Mouse (Mus musculus) lung, embryonic 15.5 days (tissue): ENCODE data around the gene Lcn5. TPM values are rescaled to one million over a fixed set of nuclear protein-coding genes. Genes with fewer than 3 reads are reported as not detected.

Experiments used
- ATAC-seq: fragments of 200-750 bp; cut with Nextera tagmentation; 2 replicates; pipeline ENCODE4 v1.8.0; 2017; ENCODE audit warnings: moderate number of reproducible peaks, borderline replicate concordance; ENCODE audit not compliant: low FRiP score, low TSS enrichment; ENCODE audit errors: extremely low read depth
- H3K27ac ChIP-seq: fragments of 300-500 bp; sonication (generic); 2 replicates; pipeline ENCODE4 v1.5.1; 2015; ENCODE audit warnings: moderate library complexity, mild to moderate bottlenecking, inconsistent platforms
- H3K27me3 ChIP-seq: fragments of 300-500 bp; sonication (generic); 2 replicates; pipeline ENCODE4 v1.6.1; 2015; ENCODE audit warnings: inconsistent platforms
- H3K36me3 ChIP-seq: fragments of 300-500 bp; sonication (generic); 2 replicates; pipeline ENCODE4 v1.6.1; 2015; ENCODE audit warnings: inconsistent platforms
- H3K4me1 ChIP-seq: fragments of 300-500 bp; sonication (generic); 2 replicates; pipeline ENCODE4 v1.6.1; 2015; ENCODE audit warnings: inconsistent platforms
- H3K4me2 ChIP-seq: fragments of 300-500 bp; sonication (generic); 2 replicates; pipeline ENCODE4 v1.6.1; 2015; ENCODE audit warnings: inconsistent platforms, mild to moderate bottlenecking, moderate library complexity
- H3K4me3 ChIP-seq: fragments of 300-500 bp; sonication (generic); 2 replicates; pipeline ENCODE4 v1.5.1; 2015; ENCODE audit warnings: mild to moderate bottlenecking, inconsistent platforms
- H3K9ac ChIP-seq: fragments of 300-500 bp; sonication (generic); 2 replicates; pipeline ENCODE4 v1.6.1; 2015; ENCODE audit warnings: inconsistent platforms
- H3K9me3 ChIP-seq: fragments of 300-500 bp; sonication (generic); 2 replicates; pipeline ENCODE4 v1.6.1; 2016; ENCODE audit warnings: inconsistent platforms
- WGBS: fragments of 180-500 bp; shearing (Covaris S2); methylation state at CpG from one replicate; pipeline ENCODE4 v1.1.7; 2015; 5-methylcytosine and 5-hydroxymethylcytosine counted together
- polyA plus RNA-seq: library from polyadenylated mRNA; unstranded; fragments of >200 nt; fragmentation: Nextera tagmentation; extraction: Ambion mirVana; gene quantifications from 2 replicates; pipeline ENCODE4 v1.2.1, GENCODE M21; 2015

The Lcn5 gene
- not detected in 2 replicates for polyA plus RNA-seq

GRCm38 (mm10) chr2:25657652-25658051, at the start of gene Lcn5:
TSS of gene Lcn5 (plus strand) at chr2:25657952.
- Histone ChIP-seq H3K36me3 (no peaks in the 10 kb centered on the region), H3K27me3 (no peaks in the 10 kb centered on the region), H3K9me3 (no peaks in the 10 kb centered on the region), H3K9ac (no peak within 1 kb of the TSS), H3K27ac (no peak within 1 kb of the TSS), H3K4me3 (no peak within 1 kb of the TSS), H3K4me2 (no peak within 1 kb of the TSS), H3K4me1 (peaks cover 8% of the 10 kb centered on the region)
- ATAC-seq: no peak

GRCm38 (mm10) chr2:25608671-25609070, 49.1 kb upstream of the Lcn5 start:
- no peak for ATAC-seq
- H3K4me3 ChIP-seq: peak overlapping the region; percentile 97
- no peaks in the 10 kb centered on the region for H3K36me3 ChIP-seq
- peak overlapping the region; percentile 99 for H3K9ac ChIP-seq
- H3K4me2 ChIP-seq: peak overlapping the region; percentile 64
- 0 out of 2 replicates have a peak, but pooled peaks cover 5% of the 10 kb centered on the region for H3K27me3 ChIP-seq
- WGBS: 46% methylated on average over 10 of the region's 10 CpGs
- H3K9me3 ChIP-seq: no peaks in the 10 kb centered on the region
- peaks cover 20% of the 10 kb centered on the region for H3K4me1 ChIP-seq
- H3K27ac ChIP-seq: peak overlapping the region; percentile 93; the same call in 1 of the 2 replicates

GRCm38 (mm10) chr2:25616398-25616797, 41.4 kb upstream of the Lcn5 start:
- no peak for ATAC-seq

GRCm38 (mm10) chr2:25617578-25617977, 40.2 kb upstream of the Lcn5 start, which contains the start of gene Ccdc183:
TSS of gene Ccdc183 (minus strand) at chr2:25617678.
- no peak for ATAC-seq
- Histone ChIP-seq H3K27me3 (peaks cover 54% of the 10 kb centered on the region), H3K36me3 (no peaks in the 10 kb centered on the region), H3K27ac (no peak within 1 kb of the TSS), H3K9me3 (no peaks in the 10 kb centered on the region), H3K4me1 (peaks cover 14% of the 10 kb centered on the region), H3K4me2 (0 out of 2 replicates have a peak within 1 kb of the TSS, but pooled peaks have one; percentile 17), H3K4me3 (no peak within 1 kb of the TSS), H3K9ac (no peak within 1 kb of the TSS)
- 56% methylated on average over 3 of the region's 3 CpGs for WGBS

More at GRCm38 (mm10) chr2:25616398-25616797, 41.4 kb upstream of the Lcn5 start:
- WGBS: 15% methylated on average over 22 of the region's 22 CpGs
- H3K9me3 ChIP-seq: no peaks in the 10 kb centered on the region
- peak overlapping the region; percentile 17; the same call in 1 of the 2 replicates for H3K4me2 ChIP-seq
- peaks cover 54% of the 10 kb centered on the region for H3K27me3 ChIP-seq
- H3K27ac ChIP-seq: no peak overlapping the region
- no peak overlapping the region; the same call in 1 of the 2 replicates for H3K4me3 ChIP-seq
- no peaks in the 10 kb centered on the region for H3K36me3 ChIP-seq
- peaks cover 11% of the 10 kb centered on the region for H3K4me1 ChIP-seq
- H3K9ac ChIP-seq: no peak overlapping the region

GRCm38 (mm10) chr2:25620386-25620785, 37.4 kb upstream of the Lcn5 start:
- ATAC-seq: no peak
- H3K4me3 ChIP-seq: no peak overlapping the region
- peaks cover 14% of the 10 kb centered on the region for H3K4me1 ChIP-seq
- no peaks in the 10 kb centered on the region for H3K36me3 ChIP-seq
- 73% methylated on average over 6 of the region's 6 CpGs for WGBS
- H3K9me3 ChIP-seq: no peaks in the 10 kb centered on the region
- H3K4me2 ChIP-seq: no peak overlapping the region
- no peak overlapping the region for H3K27ac ChIP-seq
- no peak overlapping the region for H3K9ac ChIP-seq
- peaks cover 32% of the 10 kb centered on the region for H3K27me3 ChIP-seq

- Histone ChIP-seq H3K27me3 (peaks cover 28% of the 10 kb centered on the region), H3K4me3 (peak overlapping the region; percentile 53; the same call in 1 of the 2 replicates), H3K4me1 (peaks cover 14% of the 10 kb centered on the region), H3K4me2 (peak overlapping the region; percentile 93; the same call in 1 of the 2 replicates), H3K27ac (0 out of 2 replicates have a peak overlapping the region, but pooled peaks have one; percentile 41), H3K9ac (no peak overlapping the region), H3K9me3 (no peaks in the 10 kb centered on the region), H3K36me3 (no peaks in the 10 kb centered on the region)
- ATAC-seq: no peak
- WGBS: 81% methylated on average over 4 of the region's 4 CpGs
Measured at GRCm38 (mm10) chr2:25620852-25621228, 36.9 kb upstream of the Lcn5 start.

- H3K4me1 ChIP-seq: peaks cover 8% of the 10 kb centered on the region
- peak; percentile 89 for ATAC-seq
- no peaks in the 10 kb centered on the region for H3K9me3 ChIP-seq
- H3K27me3 ChIP-seq: peaks cover 21% of the 10 kb centered on the region
- peak within 1 kb of the TSS; percentile 67 for H3K27ac ChIP-seq
- peak within 1 kb of the TSS; percentile 53 for H3K4me3 ChIP-seq
- H3K4me2 ChIP-seq: peak within 1 kb of the TSS; percentile 93
- no peaks in the 10 kb centered on the region for H3K36me3 ChIP-seq
- 4% methylated on average over 34 of the region's 34 CpGs for WGBS
- H3K9ac ChIP-seq: peak within 1 kb of the TSS; percentile 52
Measured at GRCm38 (mm10) chr2:25621229-25622200, 36.2 kb upstream of the Lcn5 start, which contains the start of gene Tmem141. TSS of gene Tmem141 (minus strand) at chr2:25622005.

GRCm38 (mm10) chr2:25625986-25626385, 31.8 kb upstream of the Lcn5 start:
- ATAC-seq: no peak
- Histone ChIP-seq H3K27me3 (no peaks in the 10 kb centered on the region), H3K9ac (no peak overlapping the region), H3K4me1 (peaks cover 8% of the 10 kb centered on the region), H3K36me3 (no peaks in the 10 kb centered on the region), H3K4me3 (no peak overlapping the region), H3K27ac (no peak overlapping the region), H3K9me3 (no peaks in the 10 kb centered on the region), H3K4me2 (no peak overlapping the region)
- WGBS: 16% methylated on average over 5 of the region's 5 CpGs

- H3K27ac ChIP-seq: no peak within 1 kb of the TSS
- H3K9ac ChIP-seq: no peak within 1 kb of the TSS
- no peak within 1 kb of the TSS for H3K4me3 ChIP-seq
- no peak within 1 kb of the TSS for H3K4me2 ChIP-seq
- ATAC-seq: no peak
- no peaks in the 10 kb centered on the region for H3K9me3 ChIP-seq
- no peaks in the 10 kb centered on the region for H3K27me3 ChIP-seq
- 68% methylated on average over 6 of the region's 6 CpGs for WGBS
- no peaks in the 10 kb centered on the region for H3K4me1 ChIP-seq
- no peaks in the 10 kb centered on the region for H3K36me3 ChIP-seq
Measured at GRCm38 (mm10) chr2:25627811-25628210, 29.9 kb upstream of the Lcn5 start, which contains the start of gene Fcna. TSS of gene Fcna (minus strand) at chr2:25628030.

- no peak for ATAC-seq
- Histone ChIP-seq H3K36me3 (no peaks in the 10 kb centered on the region), H3K4me3 (no peak overlapping the region), H3K27ac (no peak overlapping the region), H3K9ac (no peak overlapping the region), H3K9me3 (no peaks in the 10 kb centered on the region), H3K27me3 (no peaks in the 10 kb centered on the region), H3K4me1 (no peaks in the 10 kb centered on the region), H3K4me2 (no peak overlapping the region)
- WGBS: 34% methylated on average over 4 of the region's 4 CpGs
Measured at GRCm38 (mm10) chr2:25628738-25629137, 29.0 kb upstream of the Lcn5 start.

- WGBS: 78% methylated on average over 3 of the region's 3 CpGs
- Histone ChIP-seq H3K27me3 (no peaks in the 10 kb centered on the region), H3K36me3 (no peaks in the 10 kb centered on the region), H3K27ac (no peak overlapping the region), H3K4me2 (no peak overlapping the region), H3K4me1 (no peaks in the 10 kb centered on the region), H3K4me3 (no peak overlapping the region), H3K9ac (no peak overlapping the region), H3K9me3 (no peaks in the 10 kb centered on the region)
- no peak for ATAC-seq
Measured at GRCm38 (mm10) chr2:25633616-25634015, 24.1 kb upstream of the Lcn5 start.

GRCm38 (mm10) chr2:25634046-25634445, 23.7 kb upstream of the Lcn5 start:
- no peak overlapping the region for H3K4me3 ChIP-seq
- H3K4me1 ChIP-seq: no peaks in the 10 kb centered on the region
- no peaks in the 10 kb centered on the region for H3K9me3 ChIP-seq
- H3K9ac ChIP-seq: no peak overlapping the region
- H3K27ac ChIP-seq: no peak overlapping the region
- H3K27me3 ChIP-seq: no peaks in the 10 kb centered on the region
- no peak overlapping the region for H3K4me2 ChIP-seq
- WGBS: 42% methylated on average over 1 of the region's 1 CpGs
- no peaks in the 10 kb centered on the region for H3K36me3 ChIP-seq
- no peak for ATAC-seq
